Mouse (Mus musculus): ENCODE measurements around the gene Mpi.

Gene Mpi

GRCm38 (mm10) chr9:57522114-57522860, 30.3 kb downstream of the Mpi start:
- no peak for DNase-seq

DNA sequence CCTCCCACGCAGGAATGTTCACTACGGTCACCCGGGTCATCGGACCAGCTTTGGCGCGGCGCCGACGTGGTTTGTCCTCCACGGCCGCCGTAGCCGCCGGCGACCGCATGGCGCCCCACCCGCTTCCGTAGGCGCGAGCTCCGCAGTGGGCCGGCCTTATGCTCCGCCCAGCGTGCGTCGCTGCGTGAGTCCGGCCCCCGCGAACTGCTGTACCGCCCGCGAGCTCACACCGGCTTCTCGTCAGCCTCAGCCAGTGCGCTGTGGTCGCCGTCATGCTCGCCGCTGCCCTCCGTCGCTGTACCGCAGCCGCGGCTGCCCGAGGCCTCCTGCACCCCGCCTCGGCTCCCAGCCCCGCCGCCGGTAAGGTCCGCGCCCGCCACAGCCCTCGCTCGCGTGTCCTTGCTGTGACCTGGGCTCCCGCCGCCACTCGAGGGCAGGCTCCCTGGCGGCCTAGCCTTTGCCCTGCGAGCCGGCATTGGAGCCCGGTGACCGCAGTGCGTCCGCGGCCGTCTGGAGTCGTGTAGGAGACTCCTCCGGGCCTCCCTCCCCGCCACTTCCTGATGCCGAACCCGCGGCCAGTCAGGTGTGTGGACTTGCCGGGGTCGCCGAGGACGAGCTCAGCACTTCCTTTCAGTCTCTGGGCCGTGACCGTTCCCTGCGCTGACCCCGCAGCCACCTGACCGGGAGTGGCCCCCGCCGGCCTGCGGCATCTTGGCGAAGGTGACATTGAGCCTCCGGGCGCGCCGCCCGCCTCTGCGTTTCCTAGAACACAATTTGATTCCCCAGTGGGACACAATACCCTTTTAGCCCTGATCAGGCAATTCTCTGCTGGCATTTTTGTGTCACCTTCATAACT, 31.3 kb downstream of the Mpi start, which contains the start of gene Cox5a:
Gene Cox5a, plus strand, starts transcription at position 219 of the 856 bp plus-strand sequence.
- DNase-seq: peak; percentile 93 to 97

DNA sequence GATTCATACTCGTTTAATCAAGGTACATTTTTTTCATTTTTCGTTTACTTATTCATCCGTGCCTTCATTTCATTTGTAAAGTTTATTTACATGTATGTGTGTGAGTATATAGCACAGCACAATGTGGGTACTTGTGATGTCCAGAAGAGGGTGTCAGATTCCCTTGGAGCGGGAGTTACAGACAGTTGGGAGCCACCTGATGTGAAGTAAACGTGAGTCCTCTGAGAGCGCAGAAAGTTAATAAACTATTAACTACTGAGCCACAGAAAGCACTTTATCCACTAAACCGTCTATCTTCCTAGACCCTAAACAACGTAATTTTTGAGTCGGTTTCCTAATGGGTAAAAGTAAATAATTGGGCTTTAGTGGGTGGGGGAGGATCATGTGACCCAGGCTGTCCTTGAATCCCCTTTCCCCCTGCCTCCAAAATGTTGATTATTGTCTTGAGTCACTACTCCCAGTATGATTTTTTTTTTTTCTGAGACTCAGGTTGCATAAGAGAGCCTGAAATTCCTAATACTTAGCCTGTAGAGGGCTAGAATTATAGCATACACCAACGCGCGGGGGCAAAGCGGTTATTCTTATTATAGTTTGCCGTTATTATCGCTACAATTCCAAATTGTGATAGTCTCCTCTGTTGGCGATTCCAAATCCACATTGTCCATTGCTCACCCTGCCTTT, 32.0 kb downstream of the Mpi start:
- DNase-seq: peak in 1 of 2 experiments; percentile 66

DNA sequence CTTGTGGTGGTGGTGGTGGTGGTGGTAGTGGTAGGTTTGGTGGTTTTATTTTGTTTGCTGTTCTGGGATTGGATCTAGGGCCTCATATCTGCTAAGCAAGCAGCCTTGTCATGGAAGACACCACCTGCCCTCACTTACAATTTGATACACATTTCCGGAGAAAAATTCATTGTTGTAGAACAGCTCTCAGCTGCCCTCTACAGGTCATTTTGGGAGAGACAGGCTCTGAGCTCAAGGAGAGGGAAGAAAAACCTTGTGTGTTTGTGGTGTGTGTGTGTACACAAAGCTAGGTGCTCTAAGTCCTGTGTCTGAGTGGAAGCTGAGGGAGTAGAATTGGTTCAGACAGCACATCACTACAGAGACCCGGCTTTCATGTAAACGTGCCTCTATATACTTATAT, 35.5 kb downstream of the Mpi start:
- peak; percentile 51 to 82 for DNase-seq

DNA sequence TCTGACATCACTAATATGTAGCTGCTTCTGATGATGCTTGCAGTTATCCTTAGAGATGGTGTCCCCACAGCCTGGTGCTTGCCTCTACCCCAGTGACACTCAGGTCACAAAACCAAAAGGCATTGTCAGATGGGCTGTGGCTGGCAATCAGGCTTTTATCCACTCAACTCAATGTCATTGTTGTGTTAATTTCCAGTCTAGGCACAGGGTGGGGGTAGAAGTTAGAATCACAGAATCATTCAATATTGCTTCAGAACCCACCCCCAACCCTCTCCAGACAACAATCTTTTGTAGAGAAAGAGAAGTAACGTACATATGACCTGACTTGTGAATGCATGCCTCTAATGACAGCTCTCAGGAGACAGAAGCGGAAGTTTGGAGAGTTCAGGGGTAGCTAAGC, 42.0 kb downstream of the Mpi start:
- no peak for DNase-seq

GRCm38 (mm10) chr9:57505700-57506099, 46.9 kb downstream of the Mpi start:
- DNase-seq: peak in 1 of 2 experiments; percentile 48

DNA sequence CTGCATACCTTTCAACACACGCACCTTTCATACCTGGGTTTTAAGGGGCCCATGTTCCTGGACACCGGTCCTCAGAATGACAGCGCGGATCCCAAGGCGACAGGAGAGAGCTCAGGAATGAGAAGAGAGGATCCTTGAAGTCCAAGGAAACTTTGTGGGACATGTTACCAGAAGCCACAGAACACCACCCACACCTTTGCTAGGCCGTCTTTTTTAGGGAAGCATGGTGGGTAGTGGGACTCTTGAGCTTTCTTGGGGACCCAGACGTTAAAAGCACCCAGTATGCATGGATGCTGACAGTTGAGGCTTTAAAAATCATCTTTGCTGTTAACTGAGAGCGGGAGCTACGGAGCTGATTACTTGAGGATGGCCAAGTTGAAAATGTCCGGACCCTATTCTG, 47.7 kb downstream of the Mpi start:
- DNase-seq: no peak

- peak; percentile 76 to 85 for DNase-seq
These were observed 48.2 kb downstream of the Mpi start for GRCm38 (mm10) chr9:57504381-57504700.

DNA sequence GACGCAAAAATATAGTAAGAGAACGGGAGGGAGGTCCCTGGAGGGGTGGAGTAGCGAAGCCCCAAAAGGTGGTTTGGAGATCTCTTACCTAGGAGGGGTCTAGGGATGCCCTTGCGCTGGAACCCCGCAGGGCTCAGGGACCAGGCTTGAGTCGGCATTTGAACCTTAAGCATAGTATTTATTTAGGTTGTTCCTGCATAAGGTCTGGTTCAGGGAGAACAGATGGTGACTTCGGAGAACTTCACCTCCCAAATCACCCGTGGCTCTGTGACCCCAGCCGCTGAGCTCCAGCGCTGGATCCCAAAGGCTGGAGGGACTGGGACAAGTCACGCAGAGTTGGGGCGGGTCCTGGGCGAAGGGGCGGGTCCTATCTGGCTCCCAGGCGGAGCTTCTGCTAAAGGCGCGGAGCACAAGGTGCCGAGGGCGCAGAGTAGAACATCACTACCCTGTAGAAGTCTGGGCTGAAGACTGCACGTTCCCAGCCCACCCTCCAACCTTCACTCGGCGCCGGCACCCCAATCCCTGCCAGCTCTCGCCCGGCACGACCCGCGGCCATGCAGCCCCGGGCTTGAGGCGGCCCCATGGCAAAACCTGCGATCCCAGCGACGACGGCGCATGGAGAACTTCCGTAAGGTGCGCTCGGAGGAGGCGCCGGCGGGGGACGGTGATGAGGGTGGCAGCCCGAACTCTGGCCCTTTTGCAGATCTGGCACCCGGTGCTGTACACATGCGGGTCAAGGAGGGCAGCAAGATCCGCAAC, 48.8 kb downstream of the Mpi start, which contains the start of gene Rpp25:
Gene Rpp25, plus strand, starts transcription at position 405 of the 759 bp plus-strand sequence.
- peak; percentile 73 to 85 for DNase-seq

DNA sequence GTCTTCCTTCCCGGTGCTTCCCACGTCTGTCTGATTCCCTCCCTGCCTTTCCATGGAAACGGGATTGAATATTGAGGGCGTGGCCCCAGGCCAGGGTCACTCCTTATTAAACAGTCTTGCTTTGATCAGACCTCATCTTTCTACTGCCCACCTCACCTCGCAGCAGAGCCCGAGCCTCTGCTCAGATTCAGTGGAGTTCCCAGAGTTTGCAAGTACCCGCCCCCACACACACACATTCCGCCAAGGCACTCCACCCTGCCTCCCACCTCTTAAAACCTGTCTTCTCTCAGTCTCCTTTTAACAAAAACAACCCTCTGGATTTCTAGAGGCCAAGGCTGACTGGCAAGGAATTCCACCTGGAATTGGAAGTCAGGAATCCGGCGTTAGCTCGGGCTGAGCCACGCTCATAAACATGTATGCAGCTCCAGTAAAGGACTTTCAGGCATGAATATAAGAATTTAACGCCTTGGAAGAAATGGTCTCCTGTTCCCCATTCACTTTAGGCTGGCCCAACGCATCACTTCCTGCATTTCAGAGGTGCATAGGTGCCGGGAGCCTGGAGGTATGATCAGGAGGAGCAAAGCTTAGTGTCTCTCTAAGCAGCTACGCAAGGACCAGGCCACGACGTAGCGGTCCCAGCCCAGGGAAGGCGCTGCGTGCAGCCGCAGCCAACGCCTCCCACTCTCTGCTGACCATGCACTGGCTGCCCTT, 49.5 kb downstream of the Mpi start:
- no peak for DNase-seq

- no peak for DNase-seq
These were observed 50.7 kb downstream of the Mpi start for GRCm38 (mm10) chr9:57501861-57502260.

DNA sequence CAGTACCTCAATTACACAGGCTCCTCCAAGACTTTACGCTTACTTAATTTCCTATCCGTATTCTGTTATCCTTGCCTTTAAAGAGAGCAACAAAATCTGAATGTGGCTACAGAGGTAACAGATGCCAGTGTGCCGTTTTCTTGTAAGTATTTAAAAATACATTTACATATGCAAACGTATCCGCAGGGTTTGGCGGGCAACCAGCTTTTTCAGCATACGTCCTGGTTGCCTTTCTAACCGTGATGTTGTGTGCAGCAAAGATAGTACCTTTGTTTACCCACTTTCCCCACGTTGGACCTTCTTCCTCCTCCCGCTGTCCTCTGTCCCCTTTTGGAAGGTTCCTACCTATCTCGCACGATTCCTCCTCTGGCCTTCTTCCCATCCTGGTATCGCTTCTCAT, 51.1 kb downstream of the Mpi start:
- DNase-seq: no peak

- DNase-seq: no peak
These were observed 54.0 kb downstream of the Mpi start for GRCm38 (mm10) chr9:57498536-57498935.

DNA sequence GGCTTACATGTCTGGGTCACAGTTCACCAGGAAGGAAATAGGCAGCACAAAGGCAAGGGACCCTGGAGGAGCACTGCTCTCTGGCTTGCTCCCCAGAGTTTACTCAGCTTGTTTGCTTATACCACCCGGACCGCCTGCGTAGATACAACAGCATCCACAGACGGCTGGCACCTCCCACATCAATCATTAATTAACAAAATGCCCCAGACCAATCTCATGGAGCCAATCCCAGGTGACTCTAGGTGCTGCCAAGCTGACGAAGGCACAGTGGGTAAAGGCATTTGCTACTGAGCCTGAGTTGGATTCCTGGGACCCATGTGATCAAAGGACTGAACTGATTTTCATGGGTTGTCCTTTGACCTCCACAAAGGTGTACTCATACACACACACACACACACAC, 55.3 kb downstream of the Mpi start:
- DNase-seq: peak; percentile 30 to 62

GRCm38 (mm10) chr9:57494970-57495369, 57.6 kb downstream of the Mpi start:
- no peak for DNase-seq
